Mouse (Mus musculus): Measurements from ENCODE around the gene Itk. TPM values are rescaled to one million over a fixed set of nuclear protein-coding genes. Genes with fewer than 3 reads are reported as not detected.

Itk gene
- polyA plus RNA-seq, 1 experiment from 2014 or later = not detected

GRCm38 (mm10) chr11:46388438-46388837 is 877 bp downstream of the Itk start:
- no peaks in the 10 kb centered on the region for H3K4me1 ChIP-seq
- H3K4me3 ChIP-seq = no peak overlapping the region
- no peak overlapping the region for H3K9ac ChIP-seq (replicated peaks)
- no peak overlapping the region for H3K4me2 ChIP-seq (replicated peaks)
- H3K27me3 ChIP-seq = no peaks in the 10 kb centered on the region
- no peak for ATAC-seq (replicated peaks)
- no peaks in the 10 kb centered on the region for H3K36me3 ChIP-seq
- 79% methylated on average over 6 of the region's 6 CpGs for WGBS
- no peaks in the 10 kb centered on the region for H3K9me3 ChIP-seq
- no peak overlapping the region for H3K27ac ChIP-seq (replicated peaks)

GRCm38 (mm10) chr11:46387061-46387460 is 2.3 kb downstream of the Itk start:
- H3K9ac ChIP-seq (replicated peaks) = no peak overlapping the region
- no peak overlapping the region for H3K4me3 ChIP-seq
- no peak overlapping the region for H3K4me2 ChIP-seq (replicated peaks)
- no peaks in the 10 kb centered on the region for H3K9me3 ChIP-seq
- no peaks in the 10 kb centered on the region for H3K36me3 ChIP-seq
- H3K4me1 ChIP-seq = no peaks in the 10 kb centered on the region
- WGBS = 91% methylated on average over 8 of the region's 8 CpGs
- H3K27me3 ChIP-seq = no peaks in the 10 kb centered on the region
- H3K27ac ChIP-seq (replicated peaks) = no peak overlapping the region
- ATAC-seq (replicated peaks) = no peak

DNA sequence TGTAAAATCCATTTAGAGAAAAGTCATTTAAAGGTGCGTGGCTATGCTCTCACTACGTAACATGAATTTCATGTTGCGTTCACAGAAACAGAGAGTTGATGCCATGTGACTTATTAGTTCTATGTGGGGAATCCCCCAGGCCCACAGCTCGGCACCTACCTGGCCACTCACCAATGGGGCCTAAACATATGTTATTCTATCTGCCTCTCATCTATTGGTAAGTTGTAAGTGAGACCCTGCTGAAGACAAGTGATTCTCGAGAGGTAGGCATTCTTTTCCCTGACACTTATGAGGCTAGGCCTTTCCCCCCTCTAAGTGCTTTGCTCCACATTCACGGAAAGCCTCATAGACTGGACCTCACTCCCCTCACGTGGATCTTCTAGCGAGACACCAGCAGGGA is 2.8 kb downstream of the Itk start:
- H3K4me3 ChIP-seq = no peak overlapping the region
- 91% methylated on average over 8 of the region's 8 CpGs for WGBS
- H3K27ac ChIP-seq (replicated peaks) = no peak overlapping the region
- no peaks in the 10 kb centered on the region for H3K36me3 ChIP-seq
- no peak overlapping the region for H3K4me2 ChIP-seq (replicated peaks)
- H3K9ac ChIP-seq (replicated peaks) = no peak overlapping the region
- H3K9me3 ChIP-seq = no peaks in the 10 kb centered on the region
- no peaks in the 10 kb centered on the region for H3K4me1 ChIP-seq
- ATAC-seq (replicated peaks) = no peak
- H3K27me3 ChIP-seq = no peaks in the 10 kb centered on the region

DNA sequence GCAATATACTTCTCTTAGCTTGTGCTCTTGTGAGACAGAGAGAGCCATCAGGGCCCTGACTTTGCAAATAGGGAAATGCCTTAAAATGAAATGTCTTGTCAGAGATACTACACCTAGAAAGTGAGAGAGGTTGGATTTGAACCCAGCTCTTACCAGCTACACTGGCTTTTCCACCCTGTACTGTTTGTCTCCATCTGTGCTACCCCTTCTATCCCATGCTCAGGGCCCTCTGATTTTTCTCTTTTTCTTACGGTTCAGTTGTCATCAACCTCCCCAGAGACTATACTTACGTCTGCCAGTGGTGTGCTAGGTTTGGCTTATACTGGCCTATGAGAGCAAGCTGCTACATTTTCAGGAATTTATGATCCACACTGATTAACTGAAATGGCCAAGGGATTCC is 4.4 kb downstream of the Itk start:
- no peaks in the 10 kb centered on the region for H3K4me1 ChIP-seq
- no peaks in the 10 kb centered on the region for H3K27me3 ChIP-seq
- no peak overlapping the region for H3K27ac ChIP-seq (replicated peaks)
- H3K36me3 ChIP-seq = no peaks in the 10 kb centered on the region
- ATAC-seq (replicated peaks) = no peak
- no peak overlapping the region for H3K4me2 ChIP-seq (replicated peaks)
- no peaks in the 10 kb centered on the region for H3K9me3 ChIP-seq
- 93% methylated on average over 2 of the region's 2 CpGs for WGBS
- no peak overlapping the region for H3K9ac ChIP-seq (replicated peaks)
- no peak overlapping the region for H3K4me3 ChIP-seq

- no peaks in the 10 kb centered on the region for H3K9me3 ChIP-seq
- H3K27me3 ChIP-seq = no peaks in the 10 kb centered on the region
- ATAC-seq (replicated peaks) = no peak
- no peaks in the 10 kb centered on the region for H3K36me3 ChIP-seq
- H3K4me3 ChIP-seq = no peak overlapping the region
- no peak overlapping the region for H3K9ac ChIP-seq (replicated peaks)
- WGBS = 92% methylated on average over 4 of the region's 4 CpGs
- no peaks in the 10 kb centered on the region for H3K4me1 ChIP-seq
- H3K27ac ChIP-seq (replicated peaks) = no peak overlapping the region
- no peak overlapping the region for H3K4me2 ChIP-seq (replicated peaks)
Measured at GRCm38 (mm10) chr11:46382466-46382865, 6.8 kb downstream of the Itk start.

GRCm38 (mm10) chr11:46380097-46380675 is 9.1 kb downstream of the Itk start:
- no peak overlapping the region for H3K4me3 ChIP-seq
- WGBS = 89% methylated on average over 7 of the region's 7 CpGs
- no peak overlapping the region for H3K4me2 ChIP-seq (replicated peaks)
- no peaks in the 10 kb centered on the region for H3K4me1 ChIP-seq
- H3K36me3 ChIP-seq = no peaks in the 10 kb centered on the region
- no peaks in the 10 kb centered on the region for H3K27me3 ChIP-seq
- no peak overlapping the region for H3K27ac ChIP-seq (replicated peaks)
- H3K9me3 ChIP-seq = no peaks in the 10 kb centered on the region
- no peak for ATAC-seq (replicated peaks)
- H3K9ac ChIP-seq (replicated peaks) = no peak overlapping the region

DNA sequence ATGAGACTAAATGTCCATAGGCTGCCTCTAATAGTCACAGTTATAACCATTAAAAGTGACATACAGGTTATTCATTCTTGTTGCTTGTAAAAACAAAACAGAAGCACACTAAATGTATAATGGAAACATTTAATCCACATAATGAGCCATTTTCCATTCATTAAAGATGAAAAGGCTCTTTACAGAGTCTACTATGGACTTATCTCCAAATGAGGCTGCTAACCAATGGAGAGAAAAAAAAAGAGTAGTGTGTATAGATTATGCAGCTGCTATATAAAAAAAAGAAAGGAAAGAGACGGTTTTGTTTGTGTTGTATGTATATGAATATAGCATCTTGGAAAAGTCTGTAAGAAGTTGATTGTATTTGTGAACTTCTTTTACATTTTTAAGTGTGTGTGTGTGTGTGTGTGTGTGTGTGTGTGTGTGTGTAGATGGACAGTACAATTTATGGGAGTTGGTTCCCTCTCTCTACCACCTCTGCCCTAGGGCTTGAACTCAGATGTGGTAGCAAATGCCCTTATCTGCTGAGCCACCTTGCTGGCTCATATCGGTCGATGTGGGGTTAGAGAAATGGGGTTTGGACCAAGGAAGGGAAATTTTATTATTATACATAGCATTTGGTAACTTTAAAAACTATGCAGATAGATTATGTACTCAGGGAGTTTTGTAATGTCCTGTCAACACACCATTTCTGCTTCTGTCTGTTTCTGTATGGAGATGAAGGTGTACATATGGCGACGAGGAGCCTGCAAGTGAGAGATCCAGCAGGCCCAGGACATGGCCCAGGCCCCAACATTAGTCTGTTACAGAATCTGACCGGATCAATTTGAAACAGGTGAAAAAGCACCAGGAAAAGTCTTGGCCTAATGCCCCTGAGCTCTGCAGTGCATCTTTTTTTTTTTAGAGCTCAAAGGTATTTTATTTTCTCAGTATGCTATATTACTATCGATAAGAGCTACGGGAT is 11.2 kb downstream of the Itk start:
- WGBS = 86% methylated on average over 8 of the region's 8 CpGs

GRCm38 (mm10) chr11:46377316-46377715 is 12.0 kb downstream of the Itk start:
- WGBS = 86% methylated on average over 1 of the region's 1 CpGs
- H3K4me3 ChIP-seq = no peak overlapping the region
- H3K27me3 ChIP-seq = no peaks in the 10 kb centered on the region
- no peak overlapping the region for H3K27ac ChIP-seq (replicated peaks)
- H3K4me2 ChIP-seq (replicated peaks) = no peak overlapping the region
- H3K4me1 ChIP-seq = no peaks in the 10 kb centered on the region
- ATAC-seq (replicated peaks) = no peak
- H3K9ac ChIP-seq (replicated peaks) = no peak overlapping the region
- no peaks in the 10 kb centered on the region for H3K9me3 ChIP-seq
- no peaks in the 10 kb centered on the region for H3K36me3 ChIP-seq

More for the DNA sequence above, 11.2 kb downstream of the Itk start:
- H3K27ac ChIP-seq (replicated peaks) = no peak overlapping the region
- no peak overlapping the region for H3K4me2 ChIP-seq (replicated peaks)
- no peak for ATAC-seq (replicated peaks)
- H3K4me1 ChIP-seq = no peaks in the 10 kb centered on the region
- H3K27me3 ChIP-seq = no peaks in the 10 kb centered on the region
- H3K4me3 ChIP-seq = no peak overlapping the region
- no peaks in the 10 kb centered on the region for H3K9me3 ChIP-seq
- H3K36me3 ChIP-seq = no peaks in the 10 kb centered on the region
- no peak overlapping the region for H3K9ac ChIP-seq (replicated peaks)

DNA sequence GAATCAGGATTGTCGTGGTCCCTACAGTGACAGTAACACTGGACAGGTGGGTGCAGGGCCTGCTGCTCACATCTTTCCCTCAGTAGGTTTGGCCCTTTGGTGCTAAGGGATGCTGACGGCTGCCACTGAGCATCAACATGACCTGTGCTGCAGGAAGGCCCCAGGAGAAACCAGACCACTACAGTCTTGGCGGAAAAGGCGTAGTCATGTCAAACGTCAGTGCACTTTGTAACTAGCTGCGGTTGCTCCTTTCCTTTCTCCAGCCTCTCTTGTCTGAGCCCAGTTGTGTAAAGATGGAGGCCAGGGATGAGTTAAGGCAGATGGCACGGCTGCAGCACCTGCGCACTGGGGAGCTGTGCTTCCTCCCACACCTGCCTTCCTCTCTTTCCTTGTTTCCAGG is 14.3 kb downstream of the Itk start:
- no peak for ATAC-seq (replicated peaks)
- Histone ChIP-seq H3K4me2 (replicated peaks) (no peak overlapping the region), H3K36me3 (no peaks in the 10 kb centered on the region), H3K27ac (replicated peaks) (no peak overlapping the region), H3K4me3 (no peak overlapping the region), H3K9ac (replicated peaks) (no peak overlapping the region), H3K27me3 (no peaks in the 10 kb centered on the region), H3K4me1 (no peaks in the 10 kb centered on the region), H3K9me3 (no peaks in the 10 kb centered on the region)
- 89% methylated on average over 8 of the region's 8 CpGs for WGBS

GRCm38 (mm10) chr11:46373071-46374030 is 16.0 kb downstream of the Itk start:
- no peaks in the 10 kb centered on the region for H3K36me3 ChIP-seq
- H3K9ac ChIP-seq (replicated peaks) = no peak overlapping the region
- H3K4me3 ChIP-seq = no peak overlapping the region
- WGBS = 88% methylated on average over 13 of the region's 13 CpGs
- no peaks in the 10 kb centered on the region for H3K9me3 ChIP-seq
- no peak overlapping the region for H3K27ac ChIP-seq (replicated peaks)
- no peaks in the 10 kb centered on the region for H3K4me1 ChIP-seq
- no peak for ATAC-seq (replicated peaks)
- no peaks in the 10 kb centered on the region for H3K27me3 ChIP-seq
- no peak overlapping the region for H3K4me2 ChIP-seq (replicated peaks)

GRCm38 (mm10) chr11:46372331-46372953 is 16.9 kb downstream of the Itk start:
- no peak overlapping the region for H3K4me3 ChIP-seq
- no peak overlapping the region for H3K27ac ChIP-seq (replicated peaks)
- no peaks in the 10 kb centered on the region for H3K36me3 ChIP-seq
- WGBS = 88% methylated on average over 8 of the region's 8 CpGs
- H3K9ac ChIP-seq (replicated peaks) = no peak overlapping the region
- no peaks in the 10 kb centered on the region for H3K27me3 ChIP-seq
- no peaks in the 10 kb centered on the region for H3K4me1 ChIP-seq
- H3K9me3 ChIP-seq = no peaks in the 10 kb centered on the region
- no peak overlapping the region for H3K4me2 ChIP-seq (replicated peaks)
- no peak for ATAC-seq (replicated peaks)

Measured in forebrain, embryonic 15.5 days (tissue).